Mouse (Mus musculus): ENCODE measurements at regions not wholly inside any gene's neighbourhood (a gene's known extent, or its start where the extent isn't known, plus 50 kb on each side); places are given as distances from the start of the nearest gene placed in this dataset.

GRCm38 (mm10) chr9:23125761-23126704 is 96.8 kb upstream of the Bmper start:
- intact Hi-C loops (cut with DNase I): no loop called here
- DNase-seq: no peak

GRCm38 (mm10) chr9:23127338-23128017 is 95.4 kb upstream of the Bmper start:
- no peak for DNase-seq

GRCm38 (mm10) chr9:23128018-23128369 is 94.9 kb upstream of the Bmper start:
- no peak for DNase-seq
- intact Hi-C loops (cut with DNase I): no loop called here

More at GRCm38 (mm10) chr9:23127338-23128017, 95.4 kb upstream of the Bmper start:
- intact Hi-C loops (cut with DNase I): no loop called here

DNA sequence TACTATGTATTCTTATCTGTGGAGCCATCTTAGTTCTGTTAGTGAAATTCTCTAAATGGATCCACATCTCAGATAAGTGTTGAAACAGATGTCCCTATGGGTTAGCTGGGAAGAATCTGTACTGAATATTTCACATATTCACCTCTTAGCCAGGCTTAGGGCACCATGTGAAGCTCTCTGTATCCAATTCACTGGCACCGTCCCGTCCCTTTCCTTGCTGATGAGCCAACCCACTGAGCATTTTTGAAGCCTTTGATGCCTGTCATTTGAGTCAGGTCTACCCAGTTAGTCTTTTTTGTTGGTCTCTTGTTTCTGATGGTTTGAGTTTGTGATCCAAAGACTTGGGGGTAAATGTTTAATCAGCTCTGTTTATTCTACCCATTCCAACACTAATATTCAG is 88.9 kb upstream of the Bmper start:
- intact Hi-C loops (cut with DNase I): no loop called here
- DNase-seq: no peak

- intact Hi-C loops (cut with DNase I): no loop called here
- no peak for DNase-seq
These were observed 88.3 kb upstream of the Bmper start for GRCm38 (mm10) chr9:23134421-23135118.

GRCm38 (mm10) chr9:23136511-23136910 is 86.4 kb upstream of the Bmper start:
- intact Hi-C loops (cut with DNase I): no loop called here
- DNase-seq: no peak

DNA sequence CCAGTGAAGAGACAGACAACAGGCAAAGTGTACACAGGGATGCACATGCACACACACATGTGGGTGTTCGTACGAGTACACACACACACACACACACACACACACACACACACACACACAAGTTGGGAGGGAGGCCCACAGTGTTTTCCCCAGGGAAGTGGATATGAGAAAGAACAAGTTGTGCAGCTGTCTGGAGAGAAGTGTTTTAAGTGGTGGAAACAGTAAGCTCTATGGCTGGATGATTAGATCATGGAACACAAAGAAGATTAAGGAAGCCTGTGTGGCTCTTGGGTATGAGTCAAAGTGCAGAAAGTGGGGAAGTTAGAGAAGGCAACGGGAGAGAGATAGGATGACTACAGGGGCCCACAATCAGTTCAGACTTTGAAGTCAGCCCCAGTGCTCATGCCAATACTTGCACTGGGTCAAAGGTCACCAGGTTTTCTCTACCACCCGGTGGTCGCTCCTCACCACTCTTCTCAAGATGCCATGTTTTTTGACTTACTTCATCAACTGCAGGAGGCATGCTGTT is 85.1 kb upstream of the Bmper start:
- intact Hi-C loops (cut with DNase I): no loop called here
- no peak for DNase-seq

GRCm38 (mm10) chr9:23139580-23140162 is 83.2 kb upstream of the Bmper start:
- intact Hi-C loops (cut with DNase I): no loop called here
- no peak for DNase-seq

DNA sequence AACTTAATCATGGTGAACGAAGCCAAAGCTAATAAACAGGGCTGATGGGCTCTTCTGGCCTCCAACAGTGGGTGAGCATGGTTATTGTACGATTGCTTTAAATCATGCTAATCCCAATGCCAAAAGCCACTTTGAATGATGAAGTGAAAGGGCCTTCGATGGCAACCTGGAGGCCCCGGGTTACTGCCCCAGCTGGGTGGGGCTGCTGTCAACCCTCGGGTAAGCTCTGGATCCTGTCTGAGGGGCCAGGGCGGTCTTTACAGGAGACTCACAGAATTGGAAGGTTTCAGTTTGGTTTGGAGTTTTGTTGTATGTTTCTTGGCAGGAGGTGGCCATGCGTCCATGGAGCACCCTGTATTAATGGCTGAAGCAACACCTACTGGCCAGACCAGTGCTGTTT is 78.6 kb upstream of the Bmper start:
- intact Hi-C loops (cut with DNase I): no loop called here
- DNase-seq: no peak

- intact Hi-C loops (cut with DNase I): no loop called here
- no peak for DNase-seq
These were observed 72.5 kb upstream of the Bmper start for GRCm38 (mm10) chr9:23150338-23150737.

DNA sequence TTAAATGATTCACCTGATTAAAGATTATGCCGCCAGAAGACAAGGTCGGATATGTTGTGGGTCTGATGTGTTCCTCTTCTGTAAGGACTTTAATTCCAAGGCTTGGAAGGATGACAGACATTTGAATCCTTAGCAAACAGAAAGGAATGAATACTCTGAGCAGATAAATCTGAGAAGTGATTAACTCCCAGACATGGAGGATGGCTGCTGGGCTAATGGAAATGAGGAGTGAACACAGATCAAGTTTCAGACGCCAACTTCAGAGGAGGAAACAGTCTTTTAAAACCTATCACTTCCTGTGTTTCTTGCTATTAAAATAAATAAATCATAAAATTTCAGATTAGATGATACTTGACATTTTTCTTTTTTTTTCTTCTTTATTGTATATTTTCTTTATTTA is 72.0 kb upstream of the Bmper start:
- intact Hi-C loops (cut with DNase I): no loop called here

DNA sequence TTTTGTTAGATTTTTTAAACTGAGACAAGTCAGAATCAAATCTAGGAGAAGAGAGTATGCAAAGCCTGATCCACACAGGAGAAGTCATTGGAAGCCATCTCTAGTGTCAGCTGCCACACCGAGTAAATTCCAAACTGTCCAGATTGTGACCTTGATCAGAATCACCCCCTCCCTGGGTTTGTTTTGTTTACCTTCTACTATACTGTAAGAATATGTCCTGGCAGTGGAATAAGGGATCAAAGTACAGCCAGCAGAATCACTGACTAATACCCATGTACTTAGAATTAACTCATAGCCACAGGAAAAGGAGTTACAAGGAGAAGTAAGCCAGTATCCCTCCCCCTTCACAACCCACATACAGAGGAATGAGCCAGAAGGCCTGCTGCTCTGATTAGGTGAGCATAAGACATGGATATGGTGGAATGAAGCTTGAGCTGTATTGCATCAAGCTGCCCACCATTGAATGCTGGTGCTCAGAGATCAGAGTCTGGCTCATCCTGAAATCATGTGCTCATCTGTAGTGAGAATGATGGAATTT is 70.9 kb upstream of the Bmper start:
- intact Hi-C loops (cut with DNase I): no loop called here
- DNase-seq: no peak

More for the DNA sequence above, 72.0 kb upstream of the Bmper start:
- no peak for DNase-seq

- no peak for DNase-seq
- intact Hi-C loops (cut with DNase I): no loop called here
These were observed 65.9 kb upstream of the Bmper start for GRCm38 (mm10) chr9:23156820-23157570.

- intact Hi-C loops (cut with DNase I): no loop called here
- no peak for DNase-seq
These were observed 64.4 kb upstream of the Bmper start for GRCm38 (mm10) chr9:23158499-23158898.

DNA sequence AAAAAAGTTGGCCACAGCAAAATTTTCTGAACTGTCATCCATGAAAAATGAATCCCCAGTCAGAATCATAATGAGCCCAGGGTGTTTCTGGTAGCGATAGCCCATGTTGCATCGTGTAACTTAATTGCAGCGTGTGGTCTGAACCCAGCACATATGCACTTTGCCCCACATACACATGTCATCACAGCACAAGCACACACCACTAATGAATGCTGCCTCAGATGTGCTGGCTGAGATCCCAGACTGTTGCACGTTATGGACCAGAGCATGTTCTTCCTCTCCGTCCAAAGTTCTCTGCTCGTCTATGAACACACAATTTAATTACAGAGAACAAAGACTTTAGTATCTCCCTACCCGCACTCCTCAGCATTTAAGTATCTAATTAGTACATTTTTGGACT is 61.5 kb upstream of the Bmper start:
- no peak for DNase-seq
- intact Hi-C loops (cut with DNase I): no loop called here

DNA sequence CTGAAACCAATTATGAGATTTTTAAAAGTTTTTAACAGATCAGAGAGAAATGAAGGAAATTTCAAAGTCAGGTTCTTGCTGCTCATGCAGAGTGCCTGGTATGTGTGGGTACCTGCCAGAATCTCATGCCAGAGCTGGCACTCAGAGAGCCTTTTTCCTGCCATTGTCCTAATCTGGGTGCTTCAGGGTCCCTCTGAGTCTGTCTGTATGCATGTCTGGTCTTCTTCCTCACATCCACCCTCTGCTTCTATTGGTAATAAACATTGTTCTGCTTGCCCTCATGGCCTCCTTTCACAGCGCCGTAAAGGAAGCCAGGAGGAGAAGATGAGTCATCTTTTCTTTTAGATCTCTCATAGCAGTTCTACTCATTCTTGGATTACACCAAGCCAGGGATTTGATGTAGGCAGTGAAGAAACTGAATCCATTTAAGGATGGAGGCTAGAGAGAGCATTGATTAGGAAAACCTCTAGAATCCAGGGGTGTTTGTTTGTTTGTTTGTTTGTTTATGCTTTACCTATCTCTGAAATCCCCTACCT is 55.8 kb upstream of the Bmper start:
- intact Hi-C loops (cut with DNase I): no loop called here
- no peak for DNase-seq

GRCm38 (mm10) chr9:23167716-23168115 is 55.2 kb upstream of the Bmper start:
- no peak for DNase-seq
- intact Hi-C loops (cut with DNase I): no loop called here

- no peak for DNase-seq
These were observed 54.7 kb upstream of the Bmper start for GRCm38 (mm10) chr9:23168149-23168548.

GRCm38 (mm10) chr9:23171361-23171760 is 51.5 kb upstream of the Bmper start:
- DNase-seq: no peak
- intact Hi-C loops (cut with DNase I): no loop called here

More at GRCm38 (mm10) chr9:23168149-23168548, 54.7 kb upstream of the Bmper start:
- intact Hi-C loops (cut with DNase I): no loop called here
